Mouse (Mus musculus): ENCODE data around the gene Erbb2.
"Not testable (repeated sequence)": the region's sequence is repeated elsewhere in the genome, so short reads cannot be mapped to it uniquely, and the experiment has no call there.

The Erbb2 gene

DNA sequence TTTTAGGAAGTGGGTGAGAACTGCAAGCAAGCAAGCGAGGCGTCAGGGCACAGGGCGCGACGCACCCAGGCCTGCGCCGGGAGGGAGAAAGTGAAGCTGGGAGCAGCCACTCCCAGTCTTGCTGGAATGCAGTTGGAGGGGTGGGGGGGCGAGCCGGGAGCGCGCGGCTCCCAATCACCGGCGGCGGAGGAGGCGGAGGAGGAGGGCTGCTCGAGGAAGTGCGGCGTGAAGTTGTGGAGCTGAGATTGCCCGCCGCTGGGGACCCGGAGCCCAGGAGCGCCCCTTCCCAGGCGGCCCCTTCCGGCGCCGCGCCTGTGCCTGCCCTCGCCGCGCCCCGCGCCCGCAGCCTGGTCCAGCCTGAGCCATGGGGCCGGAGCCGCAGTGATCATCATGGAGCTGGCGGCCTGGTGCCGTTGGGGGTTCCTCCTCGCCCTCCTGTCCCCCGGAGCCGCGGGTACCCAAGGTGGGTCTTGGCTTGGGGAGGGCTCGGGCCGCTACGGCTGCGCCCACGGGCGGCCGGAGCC is at the start of gene Erbb2:
Gene Erbb2, plus strand, starts transcription at position 198 of the 524 bp plus-strand sequence.
- DNase-seq, result no peak

DNA sequence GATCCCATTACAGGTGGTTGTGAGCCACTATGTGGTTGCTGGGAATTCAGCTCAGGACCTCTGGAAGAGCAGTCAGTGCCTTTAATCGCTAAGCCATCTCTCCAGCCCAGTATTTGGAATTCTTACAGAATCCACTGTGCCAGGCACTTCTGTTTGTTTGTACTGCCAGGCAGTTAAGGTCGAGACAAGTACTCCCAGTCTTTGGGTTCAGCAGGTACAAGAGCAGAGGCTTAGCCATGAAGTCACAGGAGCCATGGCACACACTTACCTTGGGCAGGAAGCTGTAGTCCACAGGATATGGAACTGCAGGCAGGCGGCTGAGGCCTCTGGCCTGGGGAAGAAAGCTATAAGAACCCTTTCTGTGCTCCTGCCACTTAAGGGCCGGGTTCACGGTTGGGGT is 48.5 kb upstream of the Erbb2 start:
- no peak for DNase-seq

- DNase-seq, result no peak
These were observed 47.9 kb upstream of the Erbb2 start for GRCm38 (mm10) chr11:98364410-98364809.

- no peak for DNase-seq
These were observed 46.0 kb upstream of the Erbb2 start for GRCm38 (mm10) chr11:98366290-98366689.

- DNase-seq, result no peak
These were observed 45.0 kb upstream of the Erbb2 start for GRCm38 (mm10) chr11:98367171-98367862.

GRCm38 (mm10) chr11:98367863-98368186 is 44.4 kb upstream of the Erbb2 start:
- no peak for DNase-seq

DNA sequence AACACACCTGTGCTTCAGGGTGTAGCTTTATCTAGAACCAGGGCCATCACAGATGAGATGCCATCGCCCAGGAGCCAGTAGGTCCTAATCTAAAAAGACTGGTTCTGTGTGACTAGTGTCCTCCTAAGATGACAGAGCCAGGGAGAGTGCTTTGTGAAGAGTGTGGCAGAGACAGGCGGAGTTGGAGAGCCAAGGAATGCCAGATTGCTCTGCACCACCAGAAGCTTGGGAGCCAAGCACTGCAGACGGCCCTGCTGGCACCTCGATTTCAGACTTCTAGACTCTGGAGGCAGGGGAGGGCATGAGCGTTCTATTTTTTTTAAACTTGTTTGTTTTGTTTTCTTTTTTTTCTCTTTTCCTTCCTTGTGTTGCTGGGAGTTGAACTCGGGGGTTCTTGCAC is 42.9 kb upstream of the Erbb2 start:
- peak; percentile 77 for DNase-seq

DNA sequence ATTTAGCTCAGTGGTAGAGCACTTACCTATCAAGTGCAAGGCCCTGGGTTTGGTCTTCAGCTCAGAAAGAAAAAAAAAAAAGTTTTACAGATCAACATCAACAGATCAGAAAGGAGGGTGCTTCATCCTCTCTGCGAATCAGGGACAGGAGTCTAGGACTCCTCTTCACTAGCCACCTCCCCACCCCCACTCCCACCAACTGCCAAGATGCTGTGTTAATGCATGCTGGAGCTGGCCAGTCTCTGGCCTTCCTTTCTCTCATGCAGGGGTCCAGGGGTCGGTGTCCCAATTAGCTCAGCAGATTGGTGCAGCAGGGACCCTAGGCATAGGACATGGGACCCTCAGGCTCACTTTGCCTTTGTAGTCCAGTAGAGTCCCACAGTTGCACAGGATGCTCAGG is 41.7 kb upstream of the Erbb2 start:
- DNase-seq, result peak; percentile 37

DNA sequence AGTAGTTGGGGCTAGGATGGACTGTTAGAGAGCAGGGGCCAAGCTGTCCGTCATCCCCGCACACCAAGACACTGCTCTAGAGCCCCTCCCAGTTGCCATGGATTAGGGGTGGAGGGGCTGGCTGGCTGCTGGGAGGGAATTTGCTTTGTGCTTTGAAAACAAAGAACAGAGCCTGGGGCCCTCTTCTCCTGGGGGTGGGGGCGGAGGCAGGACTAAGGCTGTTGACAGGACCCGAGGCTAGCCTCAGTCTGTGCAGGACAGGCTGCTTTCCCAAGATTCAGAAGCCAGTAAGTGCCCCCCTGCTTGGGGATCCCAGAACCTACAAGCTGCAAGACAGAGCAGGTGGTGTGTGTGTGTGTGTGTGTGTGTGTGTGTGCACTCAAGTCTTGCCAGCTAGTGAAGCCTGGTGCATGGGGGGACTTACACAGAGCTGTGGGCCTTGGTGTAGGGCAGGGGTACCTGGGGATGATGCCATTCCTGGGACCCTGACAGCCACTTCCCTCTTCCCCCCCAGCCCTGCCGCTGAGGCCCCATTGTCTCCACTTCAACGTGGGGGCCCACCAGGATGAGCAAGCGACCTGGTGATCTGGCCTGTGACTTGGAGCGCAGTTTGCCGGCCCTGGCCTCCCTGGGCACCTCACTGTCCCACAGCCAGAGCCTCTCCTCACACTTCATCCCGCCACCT is 40.6 kb upstream of the Erbb2 start:
- peak; percentile 37 for DNase-seq

GRCm38 (mm10) chr11:98372406-98372805 is 39.9 kb upstream of the Erbb2 start:
- peak; percentile 62 for DNase-seq

DNA sequence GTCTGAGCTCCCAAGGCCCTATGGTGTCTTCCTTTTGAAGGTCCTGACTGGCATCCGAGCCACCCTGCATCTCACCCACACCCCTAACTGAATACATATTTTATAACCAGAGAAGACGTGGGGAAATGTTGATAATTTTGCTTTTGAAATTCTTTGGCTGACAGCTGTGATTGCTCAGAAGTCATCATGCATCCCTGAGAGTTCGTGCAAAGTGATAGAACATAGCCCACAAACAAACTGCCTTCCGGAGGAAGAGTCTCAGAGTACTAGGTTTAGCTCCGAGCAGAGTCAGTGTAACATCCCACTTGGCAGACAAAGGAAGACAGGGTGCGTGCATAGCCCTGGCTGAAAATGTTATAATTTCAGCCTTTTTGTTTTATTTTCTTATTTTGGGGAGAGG is 39.0 kb upstream of the Erbb2 start:
- no peak for DNase-seq

- no peak for DNase-seq
These were observed 38.0 kb upstream of the Erbb2 start for GRCm38 (mm10) chr11:98374266-98374665.

- DNase-seq, result no peak
These were observed 35.5 kb upstream of the Erbb2 start for GRCm38 (mm10) chr11:98376756-98377155.

DNA sequence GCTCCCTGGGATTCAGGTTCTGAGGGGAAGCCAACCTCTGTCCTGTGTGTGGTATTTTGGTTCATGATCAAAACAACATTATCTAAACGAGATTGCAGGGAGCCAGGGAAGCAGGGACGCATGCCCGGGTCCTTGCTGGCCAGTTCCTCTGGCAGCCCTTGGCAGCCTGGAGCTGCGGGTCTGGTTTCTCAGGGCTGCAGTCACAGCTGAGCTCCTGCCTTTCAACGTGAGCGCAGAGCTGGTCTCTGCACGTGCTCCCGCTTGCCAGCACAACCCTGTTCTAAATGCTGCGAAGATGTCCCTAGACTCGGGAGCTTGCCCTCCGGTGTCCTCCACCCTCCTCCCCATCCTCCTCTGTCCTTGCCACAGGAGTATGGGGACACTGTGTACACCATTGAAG is 34.5 kb upstream of the Erbb2 start:
- no peak for DNase-seq

- no peak for DNase-seq
These were observed 32.9 kb upstream of the Erbb2 start for GRCm38 (mm10) chr11:98379379-98379778.

DNA sequence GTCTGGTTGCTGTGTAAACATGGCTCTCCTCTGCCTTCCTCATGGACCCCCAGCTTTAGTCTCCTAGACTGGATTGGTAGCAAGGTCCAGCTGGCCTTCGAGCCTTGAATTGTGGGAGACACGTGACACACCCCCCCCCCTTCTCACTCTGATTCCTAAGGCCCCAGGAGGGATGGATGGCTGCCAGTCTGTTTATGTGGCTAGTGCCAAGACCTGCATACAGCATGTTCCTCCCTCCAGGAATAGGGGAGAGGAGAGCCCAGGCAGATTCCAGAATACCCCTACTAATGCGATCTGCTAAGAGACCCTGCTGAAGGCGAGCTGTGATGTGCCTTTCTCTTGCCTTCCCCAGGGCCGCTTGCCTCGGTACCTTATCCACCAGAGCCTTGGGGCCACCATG is 32.2 kb upstream of the Erbb2 start:
- DNase-seq, result peak; percentile 76

DNA sequence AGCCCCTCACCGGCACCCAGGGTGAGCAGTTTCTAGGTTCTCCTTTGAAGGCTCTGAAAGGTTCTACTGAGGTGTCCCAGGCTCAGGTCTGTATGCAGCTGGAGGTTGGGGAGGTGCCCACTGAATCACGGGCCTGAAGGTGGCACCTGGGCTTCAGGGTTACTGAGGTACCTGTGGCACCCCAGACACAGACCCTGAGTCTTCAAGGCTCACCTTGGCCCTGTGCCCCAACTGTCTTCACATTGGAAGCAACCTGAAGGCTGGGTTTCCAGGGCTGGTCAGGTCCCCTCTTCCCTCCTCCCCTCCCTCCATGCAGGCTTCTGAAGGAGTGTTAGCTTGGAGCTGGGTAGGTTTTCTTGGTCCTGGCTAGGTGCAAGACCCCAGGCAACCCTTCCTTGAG is 30.6 kb upstream of the Erbb2 start:
- no peak for DNase-seq

- DNase-seq, result not testable (repeated sequence)
These were observed 29.9 kb upstream of the Erbb2 start for GRCm38 (mm10) chr11:98382405-98382804.

DNA sequence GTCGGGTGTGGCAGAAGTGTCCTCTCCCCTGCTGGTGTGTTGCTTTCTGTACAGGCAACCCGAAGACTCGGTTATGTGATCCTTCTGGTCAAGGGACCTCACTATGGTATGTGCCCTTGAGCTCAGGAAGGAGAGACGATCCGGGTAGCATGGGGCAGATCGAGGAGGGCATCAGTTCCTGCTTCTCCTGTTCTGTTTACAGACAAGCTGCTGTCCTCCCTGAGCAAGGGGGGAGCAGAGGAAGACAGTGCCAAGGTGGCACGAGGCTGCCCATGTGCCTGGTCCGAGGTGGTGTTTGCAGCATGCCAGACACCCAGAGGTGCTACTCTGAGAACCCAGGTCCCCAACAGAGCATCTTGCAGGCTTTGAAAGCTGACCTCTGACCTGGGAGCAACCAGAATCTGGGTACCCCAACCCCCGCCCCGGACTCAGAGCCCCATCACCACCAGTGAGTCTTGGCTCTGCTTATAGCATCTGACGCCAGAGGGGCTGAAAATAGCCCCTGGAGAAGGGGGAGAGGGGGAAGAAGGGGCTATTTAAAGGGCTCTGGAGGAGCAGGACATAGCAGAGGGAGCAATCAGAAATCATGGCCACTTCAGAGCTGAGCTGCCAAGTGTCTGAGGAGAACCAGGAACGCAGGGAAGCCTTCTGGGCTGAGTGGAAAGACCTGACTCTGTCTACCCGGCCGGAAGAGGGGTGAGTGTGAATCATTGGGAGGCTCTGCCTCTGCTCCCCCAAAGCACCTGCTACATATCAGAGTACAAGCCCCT is 28.8 kb upstream of the Erbb2 start, which contains the start of gene Tcap:
Gene Tcap, plus strand, starts transcription at position 551 of the 770 bp plus-strand sequence.
- DNase-seq, result peak; percentile 87

- no peak for DNase-seq
These were observed 28.1 kb upstream of the Erbb2 start for GRCm38 (mm10) chr11:98384216-98384615.

DNA sequence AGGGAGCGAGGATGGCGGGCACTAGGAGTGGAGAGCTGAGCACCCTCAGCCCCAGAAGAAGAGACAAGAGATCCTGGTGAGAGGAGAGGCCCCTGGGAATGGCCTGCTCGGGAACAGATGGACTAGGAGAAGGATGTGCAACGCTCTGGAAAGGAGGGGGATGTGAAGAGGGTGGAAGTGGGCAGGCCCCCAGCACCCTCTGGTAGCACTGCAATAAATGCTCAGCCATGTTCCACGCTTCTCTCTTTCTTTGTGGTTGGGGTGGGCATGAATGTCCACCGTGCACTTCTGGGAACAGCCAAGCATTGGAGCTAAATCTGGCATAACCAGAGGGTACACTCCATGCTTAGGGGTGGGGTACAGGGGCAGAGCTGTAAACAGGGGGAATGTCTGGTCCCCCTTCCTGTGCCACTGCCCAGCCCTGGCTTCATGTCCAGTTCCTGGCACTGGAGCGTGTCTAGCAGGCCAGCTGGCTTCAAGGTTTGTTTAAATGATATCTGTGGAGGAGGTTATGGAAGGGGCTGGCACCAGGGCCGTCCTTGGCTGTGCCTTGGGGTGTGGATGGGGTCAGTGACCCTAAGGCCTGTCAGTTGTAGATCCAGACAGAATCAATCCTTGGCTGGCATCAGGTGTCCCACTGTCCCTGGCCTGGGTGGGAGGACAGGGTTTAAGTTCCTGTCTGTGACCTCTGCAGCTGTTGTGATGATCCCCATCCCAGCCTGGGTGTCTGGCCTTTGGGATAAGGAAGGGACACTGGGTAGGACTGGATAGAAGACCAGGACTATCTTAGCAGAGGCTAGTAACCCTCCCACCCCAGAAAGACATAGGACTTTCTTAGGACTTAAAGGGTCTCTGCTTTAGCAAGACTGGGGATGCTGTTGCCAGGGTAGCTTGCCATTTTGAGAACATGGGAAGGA is 27.3 kb upstream of the Erbb2 start:
- DNase-seq, result peak; percentile 65

All from cerebellum, adult 9-11 months (tissue).